Mouse (Mus musculus) inflammation-experienced regulatory T-cells, adult 6 months (primary cell): ENCODE measurements at regions not wholly inside any gene's neighbourhood (a gene's known extent, or its start where the extent isn't known, plus 50 kb on each side); places are given as distances from the start of the nearest gene placed in this dataset.

Source experiments
- ATAC-seq: one replicate; pipeline ENCODE4 v1.8.0; 2017

DNA sequence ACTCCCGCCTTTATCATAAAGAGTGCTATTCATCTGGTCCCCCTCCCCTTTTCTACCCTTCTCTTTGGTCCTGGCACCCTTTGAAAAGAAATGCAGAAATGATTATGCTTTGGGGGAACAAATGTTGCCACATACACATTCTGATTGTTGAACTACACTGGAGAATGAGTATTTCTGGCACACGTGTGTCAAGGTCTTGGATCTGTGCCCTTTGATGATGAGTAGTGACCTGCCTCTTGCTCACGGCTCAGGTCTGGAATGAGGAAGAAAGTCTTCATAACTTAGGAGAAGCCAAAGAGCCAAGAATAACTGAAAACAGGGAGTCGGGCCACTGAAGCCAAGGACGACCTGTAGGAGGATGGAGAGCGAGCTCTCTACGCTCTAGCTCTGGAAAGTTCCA, 187.3 kb upstream of the Runx1 start:
- no peak for ATAC-seq

- no peak for ATAC-seq
These were observed 185.5 kb upstream of the Runx1 start for GRCm38 (mm10) chr16:93011474-93011873.

GRCm38 (mm10) chr16:93006321-93006984, 180.5 kb upstream of the Runx1 start:
- ATAC-seq, result no peak

GRCm38 (mm10) chr16:93005470-93005869, 179.5 kb upstream of the Runx1 start:
- peak; percentile 25 for ATAC-seq

GRCm38 (mm10) chr16:93003830-93004229, 177.9 kb upstream of the Runx1 start:
- no peak for ATAC-seq

- ATAC-seq, result no peak
These were observed 172.7 kb upstream of the Runx1 start for GRCm38 (mm10) chr16:92998689-92999088.

- ATAC-seq, result peak; percentile 34
These were observed 171.7 kb upstream of the Runx1 start for GRCm38 (mm10) chr16:92997636-92998035.

- no peak for ATAC-seq
These were observed 170.0 kb upstream of the Runx1 start for GRCm38 (mm10) chr16:92995993-92996350.

- ATAC-seq, result peak; percentile 67
These were observed 169.4 kb upstream of the Runx1 start for GRCm38 (mm10) chr16:92995132-92995992.

GRCm38 (mm10) chr16:92992876-92993275, 166.9 kb upstream of the Runx1 start:
- no peak for ATAC-seq

DNA sequence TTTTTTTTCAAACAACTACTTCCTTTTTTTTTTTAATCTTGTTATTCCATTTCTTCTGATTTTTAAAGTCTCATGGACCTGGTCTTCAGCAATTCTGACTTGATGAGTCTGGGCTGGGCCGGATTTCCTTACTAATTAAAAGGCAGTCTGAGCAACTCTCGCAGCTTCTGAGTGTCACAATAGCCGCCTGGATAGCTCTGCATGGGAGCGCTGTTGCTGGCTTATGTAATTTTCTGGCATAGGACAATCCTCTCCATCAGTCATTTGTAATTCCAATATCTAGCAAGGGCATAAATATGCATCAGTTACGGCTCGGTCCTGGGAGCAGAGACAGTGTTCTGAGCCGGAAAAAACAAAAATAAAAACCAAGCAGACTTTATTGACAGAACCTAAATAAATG, 165.5 kb upstream of the Runx1 start:
- no peak for ATAC-seq

GRCm38 (mm10) chr16:92988416-92988815, 162.5 kb upstream of the Runx1 start:
- no peak for ATAC-seq

GRCm38 (mm10) chr16:92988000-92988399, 162.1 kb upstream of the Runx1 start:
- no peak for ATAC-seq

GRCm38 (mm10) chr16:92985768-92986167, 159.8 kb upstream of the Runx1 start:
- no peak for ATAC-seq

GRCm38 (mm10) chr16:92982934-92983333, 157.0 kb upstream of the Runx1 start:
- no peak for ATAC-seq

DNA sequence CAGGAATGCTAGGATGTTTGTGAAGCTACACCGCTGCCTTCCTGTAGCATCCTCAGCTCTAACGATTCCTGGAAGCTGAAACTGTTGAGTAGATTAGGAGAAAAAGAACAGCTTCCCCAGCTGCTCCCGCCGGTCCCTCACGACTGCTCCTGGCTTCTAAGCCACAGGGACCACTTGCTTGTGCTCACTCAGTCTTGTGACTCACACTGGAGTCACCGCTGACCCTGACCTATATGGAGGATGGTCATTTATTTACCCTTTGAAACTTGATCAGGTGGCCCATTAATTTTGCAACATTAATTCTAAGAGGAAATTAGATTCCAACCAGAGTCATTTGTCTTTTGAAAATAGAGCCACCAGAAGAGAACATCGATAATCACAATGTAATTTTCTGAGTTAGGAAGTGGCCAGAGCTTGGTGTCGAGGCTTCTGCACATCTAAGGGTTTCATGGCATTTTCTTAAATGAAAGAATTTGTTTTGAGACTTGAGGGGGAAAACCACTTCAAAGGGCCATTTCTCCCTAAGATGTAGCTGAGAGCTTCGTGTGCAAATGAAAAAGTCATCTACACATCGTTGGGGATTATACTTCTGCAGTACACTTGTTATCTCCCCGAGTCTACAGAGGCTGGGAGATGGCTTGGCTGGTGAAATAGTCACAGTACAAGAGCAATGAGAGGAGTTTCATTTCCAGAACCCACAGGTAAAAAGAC, 153.8 kb upstream of the Runx1 start:
- peak; percentile 35 for ATAC-seq

DNA sequence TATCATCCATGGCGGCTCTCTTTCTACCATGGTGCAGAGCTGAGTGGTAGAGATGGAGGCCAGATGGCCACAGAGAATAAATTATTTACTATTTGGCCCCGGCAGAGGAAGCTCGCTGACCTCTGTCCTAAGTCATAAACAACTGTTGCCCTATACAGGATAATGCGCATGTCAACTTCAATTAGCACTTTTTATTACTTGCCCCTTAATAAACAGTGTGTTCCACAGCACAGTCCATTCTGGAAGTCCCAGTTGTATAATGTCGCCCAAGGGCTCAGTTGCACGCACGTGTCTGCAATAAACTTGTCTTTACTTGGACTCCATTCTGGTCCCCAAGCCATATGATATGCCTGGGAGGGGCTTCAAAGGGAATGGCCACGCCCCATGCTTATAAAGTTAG, 150.1 kb upstream of the Runx1 start:
- ATAC-seq, result no peak

GRCm38 (mm10) chr16:92975090-92975489, 149.1 kb upstream of the Runx1 start:
- no peak for ATAC-seq

GRCm38 (mm10) chr16:92972681-92973080, 146.7 kb upstream of the Runx1 start:
- ATAC-seq, result no peak

DNA sequence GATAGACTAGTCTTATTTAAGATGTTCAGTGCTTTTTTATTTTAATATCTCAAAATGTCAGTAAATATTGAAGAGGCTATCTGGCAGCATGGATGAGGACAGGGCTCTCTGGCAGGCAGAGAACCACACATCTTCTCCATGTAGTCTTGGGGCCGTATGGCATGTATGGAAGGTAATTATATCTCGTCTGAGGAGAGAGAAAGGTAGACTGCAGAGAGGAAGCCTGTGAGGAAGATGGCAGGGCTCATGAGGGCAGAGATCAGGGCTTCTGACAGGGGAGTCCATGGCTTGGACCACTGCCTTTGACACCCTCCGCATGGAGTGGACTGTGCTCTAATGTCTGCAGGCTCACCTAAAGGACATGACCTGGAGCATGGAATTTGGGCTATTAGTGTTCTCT, 146.0 kb upstream of the Runx1 start:
- no peak for ATAC-seq

- ATAC-seq, result no peak
These were observed 144.6 kb upstream of the Runx1 start for GRCm38 (mm10) chr16:92970587-92970986.

- ATAC-seq, result no peak
These were observed 143.1 kb upstream of the Runx1 start for GRCm38 (mm10) chr16:92969036-92969435.

DNA sequence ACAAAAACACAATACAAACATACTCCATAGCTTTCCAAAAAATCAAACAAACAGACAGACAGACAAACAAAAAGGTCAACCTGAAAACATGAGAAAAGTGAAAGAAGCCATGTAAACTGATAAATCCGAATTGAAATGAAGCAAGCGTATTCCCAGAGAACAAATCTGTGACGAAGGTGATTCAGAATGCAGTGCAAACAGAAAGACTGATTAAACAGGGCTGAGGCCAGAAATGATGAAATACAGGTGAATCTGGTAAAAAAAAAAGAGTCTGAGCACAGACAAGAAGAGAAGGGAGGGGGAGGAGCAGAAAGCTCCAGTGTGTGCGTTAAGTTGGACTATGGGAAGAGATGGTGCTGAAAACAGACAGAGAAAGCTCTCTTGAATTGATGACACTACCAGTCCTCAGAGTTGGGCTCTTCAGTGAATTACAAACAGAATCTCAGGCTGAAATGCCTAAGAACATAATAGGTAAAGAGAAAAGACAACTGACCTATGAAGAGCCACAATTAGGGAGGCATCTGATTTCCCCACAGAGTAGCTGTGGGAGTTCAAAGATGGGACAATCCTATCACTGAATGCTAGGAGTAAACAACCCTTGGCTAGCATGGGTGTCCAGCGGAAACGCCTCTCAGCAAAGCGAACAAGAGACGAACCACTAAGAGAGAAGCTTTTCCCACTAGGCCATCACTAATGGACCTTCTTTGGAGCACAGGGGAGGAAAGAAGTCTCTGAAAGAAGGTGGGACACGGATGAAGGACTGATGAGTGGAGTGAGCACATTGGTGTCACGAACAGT, 140.3 kb upstream of the Runx1 start:
- no peak for ATAC-seq
